Mouse (Mus musculus) gastrocnemius, adult 18-20 months (tissue): Measurements from ENCODE around the gene Camsap3. TPM values are rescaled to one million over a fixed set of nuclear protein-coding genes. Genes with fewer than 3 reads are reported as not detected.

Experiments used
- DNase-seq: peaks from one replicate; pipeline ENCODE4 v3.0.0; 2021; ENCODE audit warnings: low spot score
- total RNA-seq, 2 experiments: library from RNA; stranded (reverse); gene quantifications; 2 replicates each; pipeline ENCODE4 v1.2.3; 2021

Gene Camsap3
- total RNA-seq, 2 experiments from 2014 or later = 0.26 to 0.41 TPM

DNA sequence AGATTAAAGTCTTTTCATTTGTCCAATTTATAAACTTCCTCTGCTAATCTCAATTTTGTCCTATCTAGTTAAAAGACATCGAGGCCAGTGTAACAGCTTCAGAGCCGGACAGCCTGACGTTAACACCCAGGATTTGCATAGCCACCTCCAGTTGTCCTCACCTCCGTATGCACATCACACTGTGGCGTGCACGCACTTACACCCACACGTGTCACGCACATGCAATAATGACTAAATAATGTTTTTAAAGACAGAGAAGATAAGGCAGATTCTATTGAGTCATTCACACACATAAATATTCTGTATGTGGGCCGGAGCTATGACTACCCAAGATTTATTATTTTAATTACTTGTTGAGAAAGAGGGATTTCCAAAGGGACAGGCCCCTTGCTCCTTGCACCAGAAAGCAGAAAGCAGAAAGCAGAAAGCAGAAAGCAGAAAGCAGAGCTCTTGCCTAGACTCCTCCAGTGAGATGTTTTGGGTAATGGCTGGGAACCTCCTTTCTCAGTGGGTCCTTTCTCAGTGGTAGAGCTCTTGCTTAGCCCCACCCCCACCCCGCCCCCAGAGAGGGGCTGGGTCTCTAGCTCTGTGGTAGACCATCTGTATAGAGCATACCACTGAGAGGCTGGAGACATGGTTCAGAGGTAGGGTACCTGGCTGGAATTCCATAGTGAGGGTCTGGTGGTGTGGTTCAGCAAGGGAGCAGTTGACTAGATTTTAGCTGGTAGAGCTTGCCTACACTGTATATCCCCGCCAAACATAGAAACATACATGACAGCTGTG is 67.8 kb downstream of the Camsap3 start:
- DNase-seq = no peak

DNA sequence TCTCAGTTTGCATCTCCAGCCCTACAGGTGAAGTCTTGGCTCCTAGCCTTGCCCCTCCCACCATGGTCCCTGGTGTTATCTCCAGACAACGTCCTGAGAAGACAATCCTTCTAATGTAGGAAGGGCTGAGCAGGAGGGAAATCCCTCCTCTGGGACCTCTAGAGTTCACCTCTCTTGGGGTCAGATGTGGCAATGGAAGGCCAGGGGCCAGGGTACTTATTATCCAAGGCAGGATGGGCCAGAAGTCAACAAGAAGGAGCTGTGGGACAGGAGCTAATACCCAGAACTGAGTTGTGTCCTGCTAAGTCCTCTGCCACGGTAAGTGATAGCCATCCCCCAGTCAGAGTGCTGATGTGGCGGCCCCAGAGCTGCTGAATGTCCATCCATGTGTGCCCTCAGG is 68.4 kb downstream of the Camsap3 start, which contains the start of gene Retn:
TSS of gene Retn (plus strand) at position 245 of the 400 bp plus-strand sequence.
- no peak for DNase-seq

DNA sequence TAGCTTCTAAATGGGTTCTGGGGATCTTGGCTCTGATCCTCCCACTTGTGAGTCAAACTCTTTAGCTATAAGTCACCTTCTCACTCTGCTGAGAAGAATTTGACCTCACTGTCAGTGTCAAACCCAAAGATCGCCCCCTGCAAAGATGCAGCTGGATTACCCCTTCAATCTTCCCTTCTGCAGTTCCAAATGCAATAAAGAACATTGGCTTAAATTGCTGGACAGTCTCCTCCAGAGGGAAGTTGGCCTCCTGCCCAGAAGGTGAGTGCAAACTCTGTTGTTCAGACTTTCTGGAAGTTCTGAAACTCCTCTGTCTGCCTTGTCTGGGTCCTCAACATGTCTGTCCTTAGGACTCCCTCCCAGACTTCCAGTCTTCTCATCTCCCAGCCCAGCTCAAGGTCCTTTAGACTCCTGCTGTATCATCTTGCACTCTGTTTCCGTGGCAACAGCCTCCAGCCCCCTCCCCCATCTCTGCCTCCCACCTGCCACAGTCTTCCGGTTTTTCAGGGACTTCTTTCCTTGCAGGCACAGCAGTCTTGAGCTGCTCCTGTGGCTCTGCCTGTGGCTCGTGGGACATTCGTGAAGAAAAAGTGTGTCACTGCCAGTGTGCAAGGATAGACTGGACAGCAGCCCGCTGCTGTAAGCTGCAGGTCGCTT is 69.8 kb downstream of the Camsap3 start:
- no peak for DNase-seq

Other genes starting within 250 kb of the Camsap3 start
- under 1 TPM in 1 of 2 experiments, not detected in 1; 0.11 TPM for gene A430078G23Rik, start 233.9 kb upstream of the Camsap3 start, total RNA-seq
- gene Arhgef18, start 194.3 kb upstream of the Camsap3 start, total RNA-seq = 10 to 100 TPM in 1 of 2 experiments, 1 to 10 TPM in 1; 8.4 to 10.5 TPM
- gene Pex11g, start 119.6 kb upstream of the Camsap3 start, total RNA-seq = 1 to 10 TPM; 1.9 to 3.2 TPM
- gene Tex45, start 116.4 kb upstream of the Camsap3 start, total RNA-seq = not detected
- 10 to 100 TPM; 39.1 to 39.4 TPM for gene Zfp358, start 94.2 kb upstream of the Camsap3 start, total RNA-seq
- gene Mcoln1, start 86.8 kb upstream of the Camsap3 start, total RNA-seq = 10 to 100 TPM; 21.5 to 22.5 TPM
- gene Pnpla6, start 71.9 kb upstream of the Camsap3 start, total RNA-seq = 10 to 100 TPM in 1 of 2 experiments, 1 to 10 TPM in 1; 8.0 to 10.0 TPM
- gene C330021F23Rik, start 19.3 kb upstream of the Camsap3 start, total RNA-seq = not detected
- 10 to 100 TPM; 10.7 to 11.2 TPM for gene Xab2, start 34.0 kb downstream of the Camsap3 start, total RNA-seq
- 10 to 100 TPM; 84.7 to 91.0 TPM for gene Pet100, start 34.3 kb downstream of the Camsap3 start, total RNA-seq
- gene Pcp2, start 38.3 kb downstream of the Camsap3 start, total RNA-seq = not detected
- gene Stxbp2, start 43.7 kb downstream of the Camsap3 start, total RNA-seq = 1 to 10 TPM; 3.6 to 4.8 TPM
- 1 to 10 TPM; 2.0 to 8.4 TPM for gene Retn, start 68.5 kb downstream of the Camsap3 start, total RNA-seq
- gene Mcemp1, start 78.5 kb downstream of the Camsap3 start, total RNA-seq = not detected
- gene Fcor, start 85.1 kb downstream of the Camsap3 start, total RNA-seq = 1 to 10 TPM in 1 of 2 experiments, under 1 TPM in 1; 0.96 to 1.4 TPM
- 10 to 100 TPM; 18.4 to 21.3 TPM for gene Trappc5, start 89.0 kb downstream of the Camsap3 start, total RNA-seq
- gene Fcer2a, start 106.9 kb downstream of the Camsap3 start, total RNA-seq = not detected
- not detected for gene Clec4g, start 133.4 kb downstream of the Camsap3 start, total RNA-seq
- gene Cd209a, start 161.7 kb downstream of the Camsap3 start, total RNA-seq = under 1 TPM; 0.64 to 1.00 TPM